Mouse (Mus musculus) embryo, embryonic 9.5 days (tissue): Measurements from ENCODE around the gene Cdc42ep4.
A peak's percentile ranks its signal among the peaks of the same experiment; 100 is the strongest.

ENCODE experiments used
- DNase-seq: peaks from one replicate; pipeline ENCODE4 v3.0.0-alpha.2; 2017; ENCODE audit errors: extremely low spot score

Gene Cdc42ep4

GRCm38 (mm10) chr11:113751484-113752084, at the start of gene Cdc42ep4:
Cdc42ep4 (minus strand) TSS chr11:113751881.
- peak; percentile 95 for DNase-seq

GRCm38 (mm10) chr11:113800026-113800425, 48.3 kb upstream of the Cdc42ep4 start:
- DNase-seq: no peak

GRCm38 (mm10) chr11:113799041-113799447, 47.4 kb upstream of the Cdc42ep4 start:
- DNase-seq: no peak

- no peak for DNase-seq
Measured at GRCm38 (mm10) chr11:113798011-113798410, 46.3 kb upstream of the Cdc42ep4 start.

- DNase-seq: no peak
Measured at GRCm38 (mm10) chr11:113797014-113797983, 45.6 kb upstream of the Cdc42ep4 start.

- no peak for DNase-seq
Measured at GRCm38 (mm10) chr11:113795846-113796245, 44.2 kb upstream of the Cdc42ep4 start.

GRCm38 (mm10) chr11:113791357-113792215, 39.9 kb upstream of the Cdc42ep4 start:
- no peak for DNase-seq

GRCm38 (mm10) chr11:113789101-113789500, 37.4 kb upstream of the Cdc42ep4 start:
- no peak for DNase-seq

DNA sequence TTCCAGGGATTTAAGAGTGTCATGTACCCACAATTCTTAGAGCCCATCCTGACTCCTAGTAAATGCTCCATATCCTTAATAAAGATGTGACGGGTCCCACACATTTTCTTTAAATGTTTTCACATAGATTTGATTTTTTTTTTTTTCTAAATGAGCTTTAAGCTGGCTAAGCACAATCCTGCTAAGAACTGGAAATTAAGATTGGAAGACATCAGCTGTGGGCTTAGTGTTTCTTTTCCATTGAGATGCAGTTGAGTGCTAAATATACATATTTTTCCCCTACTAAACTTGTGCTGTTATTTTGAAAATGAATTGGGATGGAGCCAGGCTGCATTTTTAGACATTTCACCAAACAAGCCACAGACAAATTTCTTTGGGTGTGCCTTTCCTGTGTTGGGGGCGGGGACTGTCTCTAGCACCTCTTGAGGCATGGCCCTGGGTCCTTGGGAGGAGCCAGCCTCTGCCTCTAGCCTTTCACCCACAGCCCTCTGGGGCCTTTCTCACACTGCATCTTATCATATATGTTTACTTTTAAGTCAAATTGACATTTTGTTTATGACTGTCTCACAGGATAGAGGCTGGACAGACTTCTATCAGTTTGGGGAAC, 36.6 kb upstream of the Cdc42ep4 start:
- no peak for DNase-seq

DNA sequence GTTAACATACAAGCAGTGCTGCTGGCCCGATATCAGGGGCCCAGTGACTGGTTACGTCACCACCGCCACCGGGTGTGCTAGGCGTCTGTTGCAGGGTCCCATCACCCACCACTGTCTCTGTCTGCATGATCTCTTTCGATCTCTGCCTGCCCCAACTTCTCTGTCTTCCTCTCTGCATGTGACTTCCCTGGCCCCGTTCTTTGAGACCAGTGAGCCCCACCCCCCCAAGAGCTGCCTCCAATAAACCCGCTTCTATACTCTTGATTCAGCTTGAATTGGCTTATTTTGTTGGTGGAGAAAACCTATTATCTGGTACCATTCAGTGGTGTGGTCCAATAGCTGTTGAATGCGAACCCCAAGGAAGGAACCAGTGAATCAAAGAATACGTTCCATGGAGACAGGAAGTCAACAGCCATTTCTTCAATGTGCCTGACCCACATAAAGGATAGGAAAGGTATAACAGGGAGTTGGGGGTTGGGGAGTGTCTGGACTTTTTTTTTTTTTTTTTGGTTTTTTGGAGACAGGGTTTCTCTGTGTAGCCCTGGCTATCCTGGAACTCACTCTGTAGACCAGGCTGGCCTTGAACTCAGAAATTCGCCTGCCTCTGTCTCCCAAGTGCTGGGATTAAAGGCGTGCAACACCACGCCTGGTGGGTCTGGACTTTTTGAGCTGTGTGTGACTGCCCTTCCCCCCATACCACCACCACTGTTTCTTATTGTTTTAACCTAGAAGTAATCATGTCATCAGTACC, 35.9 kb upstream of the Cdc42ep4 start:
- no peak for DNase-seq

DNA sequence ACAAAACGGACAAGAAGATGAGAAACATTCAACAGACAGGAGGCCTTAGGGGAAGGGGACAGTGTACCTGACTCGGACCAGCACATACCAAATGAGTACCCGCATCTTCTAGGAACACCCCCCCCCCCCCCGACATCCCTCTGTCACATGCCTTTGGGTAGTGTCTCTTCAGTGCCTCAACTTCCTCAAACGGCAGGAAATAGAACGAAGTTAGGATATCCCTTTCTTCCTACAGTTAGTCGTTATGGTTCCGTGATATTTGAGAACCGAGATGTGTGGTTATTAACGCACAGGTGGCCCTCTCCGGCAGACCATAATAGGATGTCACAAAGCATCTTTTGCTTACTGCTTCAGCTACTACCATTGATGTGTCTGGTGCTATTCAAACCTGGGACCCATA, 35.3 kb upstream of the Cdc42ep4 start:
- no peak for DNase-seq

- no peak for DNase-seq
Measured at GRCm38 (mm10) chr11:113786395-113786794, 34.7 kb upstream of the Cdc42ep4 start.

DNA sequence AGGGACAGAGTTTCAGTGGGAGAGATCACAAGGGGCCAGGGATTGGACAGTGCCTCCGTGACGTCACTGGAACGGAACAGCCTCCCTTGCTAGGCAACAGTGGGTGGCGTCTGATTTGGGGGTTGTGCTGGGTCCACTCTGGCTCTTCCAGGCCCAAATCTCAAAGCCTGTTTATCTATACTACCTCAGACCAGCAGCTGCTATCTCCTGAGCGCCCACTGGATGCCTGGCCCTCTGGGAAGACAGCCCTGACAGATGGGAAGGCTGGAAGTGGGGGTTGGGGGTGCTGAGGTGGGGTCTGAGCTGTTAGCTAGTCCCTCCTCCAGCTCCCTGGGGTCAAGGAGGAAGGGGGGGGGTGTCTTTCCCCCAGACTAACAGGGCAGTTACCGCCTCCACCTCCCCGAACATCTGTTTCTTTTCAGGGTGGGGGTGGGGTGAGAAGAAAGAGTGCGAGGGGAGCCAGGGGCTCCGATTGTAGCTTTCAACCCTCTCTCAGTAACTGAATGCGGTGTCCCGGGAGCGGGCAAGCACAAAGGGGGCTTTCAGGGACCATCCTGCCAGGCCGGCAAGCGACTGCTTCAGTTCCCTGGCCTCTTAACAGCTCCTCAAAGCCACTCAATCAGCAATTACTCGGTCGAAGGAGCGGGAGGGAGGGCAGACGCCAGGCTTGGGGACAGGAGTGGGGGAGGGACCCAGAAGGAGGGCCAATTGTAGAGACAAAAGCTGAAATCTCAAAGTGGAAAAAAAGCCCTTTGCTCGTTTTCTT, 33.9 kb upstream of the Cdc42ep4 start:
- DNase-seq: peak; percentile 97

DNA sequence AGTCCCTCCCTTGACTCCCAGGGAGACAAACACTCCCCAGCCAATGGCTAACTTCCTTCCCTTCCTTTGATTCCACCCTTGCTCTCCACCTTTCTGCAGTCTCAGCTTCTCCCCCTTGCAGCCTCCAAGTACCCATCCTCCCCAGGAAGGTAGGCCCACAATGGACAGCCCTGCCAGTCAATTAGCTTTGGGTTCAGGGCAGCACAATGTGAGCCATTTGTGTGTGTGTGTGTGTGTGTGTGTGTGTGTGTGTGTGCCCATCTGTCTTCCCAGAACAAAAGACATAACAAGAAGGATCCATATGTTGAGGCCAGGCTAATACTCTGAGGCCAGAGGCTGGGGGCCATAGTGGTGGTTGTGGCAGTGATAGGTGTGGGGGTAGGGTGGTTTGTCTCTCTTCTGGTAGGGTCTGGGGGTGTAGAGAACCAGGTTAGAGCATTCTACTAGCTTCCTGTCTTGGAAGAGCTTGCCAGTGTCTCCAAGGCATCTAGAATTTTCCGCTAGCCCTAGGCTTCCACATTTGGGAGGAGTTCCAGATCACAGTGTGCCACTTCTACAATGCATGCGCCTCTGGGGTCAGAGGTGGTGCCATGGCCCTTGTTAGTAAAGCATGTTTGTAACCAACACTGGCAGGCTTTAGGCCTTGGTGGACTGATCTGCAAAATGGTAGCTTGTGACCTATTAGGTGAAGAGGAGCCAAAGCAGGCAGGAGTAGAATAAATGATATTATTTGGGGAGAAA, 33.1 kb upstream of the Cdc42ep4 start:
- DNase-seq: no peak

- no peak for DNase-seq
Measured at GRCm38 (mm10) chr11:113782496-113782895, 30.8 kb upstream of the Cdc42ep4 start.

DNA sequence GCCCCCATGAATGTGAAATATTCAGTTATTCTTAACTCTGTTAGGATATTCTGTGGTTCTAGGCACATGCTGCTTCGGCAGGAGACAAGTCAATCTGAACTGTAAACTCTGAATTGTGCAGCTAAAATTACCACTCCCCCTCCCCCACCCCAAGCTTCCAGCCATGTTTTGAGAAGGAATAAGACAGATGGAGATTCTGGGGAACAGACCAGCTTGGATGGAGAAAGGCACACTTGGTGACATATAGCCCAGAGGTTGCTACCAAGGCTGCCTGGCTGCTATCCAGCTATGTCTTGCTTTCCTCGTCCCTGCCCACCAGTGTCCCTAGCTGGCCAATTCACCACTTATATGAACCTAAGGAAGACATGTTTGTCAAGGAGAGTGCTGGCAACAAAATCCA, 30.3 kb upstream of the Cdc42ep4 start:
- no peak for DNase-seq

DNA sequence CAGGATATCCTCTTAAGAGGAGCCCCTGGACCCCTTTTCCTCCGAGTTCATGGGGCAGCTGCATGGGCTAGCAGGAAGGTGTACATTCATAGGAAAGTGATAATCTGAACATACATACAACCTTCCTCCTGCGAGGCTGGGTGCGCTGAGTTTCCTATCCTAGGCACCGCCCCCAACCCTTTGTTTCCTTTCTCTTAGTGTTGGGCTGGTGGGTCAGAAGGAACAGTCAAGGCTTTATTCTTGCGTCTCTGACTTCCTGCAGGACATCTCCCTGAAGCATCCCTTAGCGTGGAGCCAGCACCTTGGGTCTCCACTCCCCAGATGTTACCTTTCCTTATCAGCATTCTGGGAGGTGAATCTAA, 28.0 kb upstream of the Cdc42ep4 start:
- no peak for DNase-seq

DNA sequence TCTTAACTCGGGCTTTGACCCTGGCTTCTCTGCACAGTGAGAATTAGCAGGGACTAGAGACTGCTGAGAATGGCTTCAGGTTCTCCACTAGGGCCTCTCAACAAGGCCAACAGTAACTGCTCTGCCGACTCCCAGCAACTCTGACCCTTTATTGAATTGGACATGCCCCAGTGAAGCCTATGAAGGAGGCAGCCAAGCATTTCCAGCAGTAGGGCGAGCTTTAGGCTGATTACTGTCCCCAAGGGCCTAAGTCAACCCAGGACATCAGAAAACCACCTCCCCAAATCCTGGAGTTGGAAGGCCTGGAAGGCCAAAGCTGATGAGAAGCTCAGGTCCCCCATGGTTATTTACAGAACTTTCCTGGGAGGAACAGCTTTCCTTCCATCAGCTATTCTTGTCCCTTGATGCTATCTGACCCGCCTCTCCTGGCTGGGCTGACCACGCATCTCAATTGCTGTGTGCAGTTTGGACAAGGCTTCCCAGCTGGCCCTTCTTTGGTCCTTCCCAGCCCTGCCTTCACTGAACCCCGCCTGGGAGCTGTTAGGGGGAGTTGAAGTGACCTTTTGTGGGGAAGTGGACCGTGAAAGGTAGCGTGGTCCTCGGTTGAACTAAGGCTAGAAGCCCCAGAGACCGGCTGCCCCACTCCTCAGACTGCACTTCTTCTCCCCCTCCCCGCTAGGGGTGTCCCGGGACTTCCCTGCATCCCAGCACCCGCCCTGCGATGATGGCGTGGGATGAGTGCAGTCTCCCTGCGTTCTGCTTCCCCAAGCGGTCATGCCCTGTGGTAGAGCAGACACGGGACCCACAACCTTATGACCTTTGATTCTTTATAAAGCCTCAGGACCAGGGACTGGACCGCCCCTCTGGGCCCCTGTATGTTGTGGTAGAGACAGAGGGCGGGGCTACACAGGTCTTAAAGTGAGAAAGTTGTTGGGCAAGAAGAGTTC, 27.3 kb upstream of the Cdc42ep4 start:
- peak; percentile 63 for DNase-seq
